ENCODE assay signal across 8 mouse cellular contexts in the genomic region with DNA sequence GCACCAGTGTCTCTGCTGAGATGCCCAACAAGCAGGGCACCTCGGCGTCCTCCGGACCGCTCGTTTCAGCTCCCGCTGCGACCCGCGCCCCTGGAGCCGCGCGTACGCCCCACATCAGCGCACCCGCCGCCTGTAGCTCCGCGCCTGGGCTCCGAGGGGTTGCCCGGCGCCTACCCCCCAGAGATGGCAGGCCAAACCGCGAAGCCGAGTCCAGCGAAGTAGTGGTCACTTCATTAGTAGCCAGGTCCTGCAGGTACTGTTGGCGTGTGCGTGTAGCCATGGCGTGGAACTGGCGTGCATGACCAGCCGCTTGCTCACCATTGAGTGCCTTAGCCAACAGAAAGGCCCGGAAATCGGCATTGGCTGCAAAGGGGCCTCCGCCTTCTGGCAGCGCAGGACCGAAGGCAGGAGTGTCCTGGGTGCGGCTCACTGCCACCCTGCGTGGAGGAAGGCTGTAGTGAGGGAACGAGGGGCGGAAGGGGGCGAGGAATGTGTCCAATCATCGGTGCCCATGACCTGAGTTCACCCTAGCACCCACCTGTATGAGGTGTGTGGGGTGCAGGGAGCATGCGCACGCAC. TPM values are rescaled to one million over a fixed set of nuclear protein-coding genes. Genes with fewer than 3 reads are reported as not detected.
A peak's percentile ranks its signal among the peaks of the same experiment; 100 is the strongest.
DNase-seq lines count a peak whose midpoint lies in the region; ATAC-seq and TF ChIP-seq lines count a peak whose summit lies in the region.

No protein-coding gene starts in this region.

- intact Hi-C loops in heart, postnatal 25 days (cut with DNase I) = no loop called here
- intact Hi-C loops in left cerebral cortex, postnatal 25 days (cut with DNase I) = no loop called here

- TF ChIP-seq CTCF in forebrain, postnatal 0 days (IDR thresholded peaks at IDR 0.05; ENCODE audit: low read depth) = no peak
- TF ChIP-seq CTCF in liver, postnatal 0 days (IDR thresholded peaks at IDR 0.05; ENCODE audit: low read depth) = no peak

- DNase-seq in heart, adult 11 months = peak; percentile 89
- no peak for DNase-seq in heart, postnatal 25 days (ENCODE audit: low spot score)
- DNase-seq in ES-E14 (ENCODE audit: low read depth, low spot score) = no peak
- DNase-seq in forebrain, postnatal 0 days = peak; percentile 39
- DNase-seq in liver, postnatal 0 days = no peak
- no peak for DNase-seq in left cerebral cortex, postnatal 25 days (ENCODE audit: low spot score in 2 of 2)
- DNase-seq in right cerebral cortex, adult 2 months (ENCODE audit: low spot score in 2 of 2) = no peak
- DNase-seq in kidney, adult 8-10 months = no peak

- peaks cover 4% of the 10 kb centered on the region for H3K27me3 ChIP-seq in forebrain, postnatal 0 days (ENCODE audit: insufficient read depth, low read length)
- H3K27me3 ChIP-seq in liver, postnatal 0 days (ENCODE audit: insufficient read depth, low read length) = no peaks in the 10 kb centered on the region

- peak overlapping the region; percentile 62 to 70 for H3K4me3 ChIP-seq in ES-E14 (ENCODE audit: insufficient read depth in 1 of 2, low read depth in 1 of 2, low read length in 2 of 2, poor library complexity in 1 of 2, severe bottlenecking in 1 of 2)
- H3K4me3 ChIP-seq in forebrain, postnatal 0 days (ENCODE audit: low read depth, low read length) = peak overlapping the region; percentile 44
- H3K4me3 ChIP-seq in liver, postnatal 0 days (ENCODE audit: low read depth, low read length) = 0 out of 2 replicates have a peak overlapping the region, but pooled peaks have one; percentile 0

- no peak overlapping the region for H3K27ac ChIP-seq in ES-E14 (ENCODE audit: insufficient read depth, low read depth, low read length, poor library complexity, severe bottlenecking)
- H3K27ac ChIP-seq in forebrain, postnatal 0 days (ENCODE audit: low read depth, low read length) = no peak overlapping the region
- no peak overlapping the region for H3K27ac ChIP-seq in liver, postnatal 0 days (ENCODE audit: low read depth)

- TF ChIP-seq EP300 in liver, postnatal 0 days (IDR thresholded peaks at IDR 0.05; ENCODE audit: low read depth) = no peak

- peaks cover 8% of the 10 kb centered on the region; the same call in 1 of the 2 replicates for H3K36me3 ChIP-seq in ES-E14 (ENCODE audit: control insufficient read depth, insufficient read depth, low read length, poor library complexity, severe bottlenecking)
- H3K36me3 ChIP-seq in forebrain, postnatal 0 days (ENCODE audit: insufficient read depth) = peaks cover 9% of the 10 kb centered on the region; the same call in 1 of the 2 replicates
- H3K36me3 ChIP-seq in liver, postnatal 0 days (replicated peaks; ENCODE audit: insufficient read depth, low read length) = peaks cover 78% of the 10 kb centered on the region

- in situ Hi-C loops in ES-E14 (cut with MboI; ENCODE audit: low sequenced_read_pairs in 2 of 2, unreplicated experiment in 2 of 2) = no loop called here

- no peaks in the 10 kb centered on the region for H3K9me3 ChIP-seq in ES-E14 (ENCODE audit: control insufficient read depth, insufficient read depth, low read depth, low read length)
- no peaks in the 10 kb centered on the region for H3K9me3 ChIP-seq in forebrain, postnatal 0 days (ENCODE audit: low read length)
- H3K9me3 ChIP-seq in liver, postnatal 0 days (ENCODE audit: low read length) = no peaks in the 10 kb centered on the region

- H3K4me2 ChIP-seq in forebrain, postnatal 0 days (ENCODE audit: low read depth) = peak overlapping the region; percentile 70
- peak overlapping the region; percentile 51 for H3K4me2 ChIP-seq in liver, postnatal 0 days (ENCODE audit: low read depth, low read length)

- H3K4me1 ChIP-seq in ES-E14 (ENCODE audit: control insufficient read depth in 2 of 2, insufficient read depth in 2 of 2, low read length in 2 of 2, poor library complexity in 1 of 2) = peaks cover 0 to 13% of the 10 kb centered on the region in 2 experiments; a peak in 3 of 4 replicates
- 0 out of 2 replicates have a peak, but pooled peaks cover 3% of the 10 kb centered on the region for H3K4me1 ChIP-seq in forebrain, postnatal 0 days (ENCODE audit: insufficient read depth)
- H3K4me1 ChIP-seq in liver, postnatal 0 days (ENCODE audit: insufficient read depth) = peaks cover 9% of the 10 kb centered on the region

- peak; percentile 34 for ATAC-seq in forebrain, postnatal 0 days
- peak; percentile 11 for ATAC-seq in liver, postnatal 0 days

- peak overlapping the region; percentile 22 for H3K9ac ChIP-seq in ES-E14 (ENCODE audit: insufficient read depth, low read depth, low read length, poor library complexity, severe bottlenecking)
- H3K9ac ChIP-seq in forebrain, postnatal 0 days = peak overlapping the region; percentile 57
- no peak overlapping the region; the same call in 1 of the 2 replicates for H3K9ac ChIP-seq in liver, postnatal 0 days (replicated peaks)

- 13% methylated on average over 43 of the region's 43 CpGs for WGBS in forebrain, postnatal 0 days
- WGBS in liver, postnatal 0 days (ENCODE audit: insufficient replicate concordance) = 70% methylated on average over 43 of the region's 43 CpGs

TF ChIP-seq in ES-E14, 5 proteins besides CTCF, POLR2A, EP300 and RAD21:
- TF ChIP-seq HCFC1 (IDR thresholded peaks at IDR 0.05; ENCODE audit: borderline replicate concordance, insufficient read depth, low read length) (no peak), CHD2 (IDR thresholded peaks at IDR 0.05; ENCODE audit: low read depth, low read length) (no peak)
TF ChIP-seq in ES-E14: peak in this region for 0.

RNA-seq across cellular contexts. Expression of a gene that starts 8.7 kb away (rescaled TPM):
- 10 to 100 TPM; 23.3 to 31.3 TPM for total RNA-seq in heart, postnatal 25 days (2021)
- total RNA-seq in ES-E14 (2012; rRNA removed) = 10.5 and 14.5 TPM in 2 replicates
- total RNA-seq in forebrain, postnatal 0 days (2014; rRNA removed) = 16.6 and 18.3 TPM in 2 replicates
- polyA plus RNA-seq in forebrain, postnatal 0 days (2015; fragmentation: Nextera tagmentation; extraction: Ambion mirVana) = 14.6 and 19.6 TPM in 2 replicates
- 14.1 and 15.3 TPM in 2 replicates for polyA plus RNA-seq in liver, postnatal 0 days (2015; fragmentation: Nextera tagmentation; extraction: Ambion mirVana)
- total RNA-seq in left cerebral cortex, postnatal 25 days (2021) = 10 to 100 TPM; 14.5 to 18.7 TPM

RNA-seq across cellular contexts. Expression of a gene that starts 17.5 kb away (rescaled TPM):
- 10 to 100 TPM; 22.7 to 29.9 TPM for total RNA-seq in heart, postnatal 25 days (2021)
- total RNA-seq in ES-E14 (2012; rRNA removed) = 9.7 and 12.1 TPM in 2 replicates
- total RNA-seq in forebrain, postnatal 0 days (2014; rRNA removed) = 23.2 and 34.8 TPM in 2 replicates
- 26.8 and 32.3 TPM in 2 replicates for polyA plus RNA-seq in forebrain, postnatal 0 days (2015; fragmentation: Nextera tagmentation; extraction: Ambion mirVana)
- 21.3 and 22.6 TPM in 2 replicates for polyA plus RNA-seq in liver, postnatal 0 days (2015; fragmentation: Nextera tagmentation; extraction: Ambion mirVana)
- 10 to 100 TPM; 20.5 to 20.6 TPM for total RNA-seq in left cerebral cortex, postnatal 25 days (2021)

RNA-seq across cellular contexts. Expression of a gene that starts 33.7 kb away (rescaled TPM):
- total RNA-seq in heart, postnatal 25 days (2021) = 10 to 100 TPM; 24.0 to 30.4 TPM
- total RNA-seq in ES-E14 (2012; rRNA removed) = 15.0 and 19.3 TPM in 2 replicates
- 14.4 and 19.7 TPM in 2 replicates for total RNA-seq in forebrain, postnatal 0 days (2014; rRNA removed)
- polyA plus RNA-seq in forebrain, postnatal 0 days (2015; fragmentation: Nextera tagmentation; extraction: Ambion mirVana) = 8.7 and 9.0 TPM in 2 replicates
- polyA plus RNA-seq in liver, postnatal 0 days (2015; fragmentation: Nextera tagmentation; extraction: Ambion mirVana) = 10.4 and 12.5 TPM in 2 replicates
- 10 to 100 TPM; 16.1 to 17.2 TPM for total RNA-seq in left cerebral cortex, postnatal 25 days (2021)

RNA-seq across cellular contexts. Expression of a gene that starts 33.9 kb away (rescaled TPM):
- total RNA-seq in heart, postnatal 25 days (2021) = 10 to 100 TPM; 17.8 to 18.0 TPM
- 63.9 and 98.9 TPM in 2 replicates for total RNA-seq in ES-E14 (2012; rRNA removed)
- total RNA-seq in forebrain, postnatal 0 days (2014; rRNA removed) = 57.4 and 67.1 TPM in 2 replicates
- 10.2 and 17.2 TPM in 2 replicates for polyA plus RNA-seq in forebrain, postnatal 0 days (2015; fragmentation: Nextera tagmentation; extraction: Ambion mirVana)
- polyA plus RNA-seq in liver, postnatal 0 days (2015; fragmentation: Nextera tagmentation; extraction: Ambion mirVana) = 5.2 and 5.6 TPM in 2 replicates
- total RNA-seq in left cerebral cortex, postnatal 25 days (2021) = 10 to 100 TPM; 63.6 to 67.9 TPM

RNA-seq across cellular contexts. Expression of a gene that starts 44.8 kb away (rescaled TPM):
- total RNA-seq in heart, postnatal 25 days (2021) = 10 to 100 TPM; 24.8 to 26.5 TPM
- 52.2 and 75.6 TPM in 2 replicates for total RNA-seq in ES-E14 (2012; rRNA removed)
- total RNA-seq in forebrain, postnatal 0 days (2014; rRNA removed) = 131 and 150 TPM in 2 replicates
- polyA plus RNA-seq in forebrain, postnatal 0 days (2015; fragmentation: Nextera tagmentation; extraction: Ambion mirVana) = 62.8 and 72.6 TPM in 2 replicates
- 15.1 and 15.8 TPM in 2 replicates for polyA plus RNA-seq in liver, postnatal 0 days (2015; fragmentation: Nextera tagmentation; extraction: Ambion mirVana)
- 10 to 100 TPM; 83.9 to 93.4 TPM for total RNA-seq in left cerebral cortex, postnatal 25 days (2021)

Comparison
In these comparisons a context has a peak if more than half of its experiments do, and no peak if none do; other contexts are left out.
1. DNase-seq: peak in heart, adult 11 months (single experiment) and forebrain, postnatal 0 days (single experiment); none in heart, postnatal 25 days (single experiment), ES-E14 (single experiment), liver, postnatal 0 days (single experiment), left cerebral cortex, postnatal 25 days (0 of 2), right cerebral cortex, adult 2 months (0 of 2) and kidney, adult 8-10 months (0 of 2).
2. H3K4me3 ChIP-seq: peak in every context shown above with its lines; median percentile 66 in ES-E14; 44 in forebrain, postnatal 0 days; 0 in liver, postnatal 0 days.